Mouse (Mus musculus): Measurements from ENCODE around the gene Otulinl. TPM values are rescaled to one million over a fixed set of nuclear protein-coding genes. Genes with fewer than 3 reads are reported as not detected.

Otulinl gene
- polyA plus RNA-seq (2017; shearing (Covaris generic)), result 100 to 1,000 TPM; 270 to 279 TPM

DNA sequence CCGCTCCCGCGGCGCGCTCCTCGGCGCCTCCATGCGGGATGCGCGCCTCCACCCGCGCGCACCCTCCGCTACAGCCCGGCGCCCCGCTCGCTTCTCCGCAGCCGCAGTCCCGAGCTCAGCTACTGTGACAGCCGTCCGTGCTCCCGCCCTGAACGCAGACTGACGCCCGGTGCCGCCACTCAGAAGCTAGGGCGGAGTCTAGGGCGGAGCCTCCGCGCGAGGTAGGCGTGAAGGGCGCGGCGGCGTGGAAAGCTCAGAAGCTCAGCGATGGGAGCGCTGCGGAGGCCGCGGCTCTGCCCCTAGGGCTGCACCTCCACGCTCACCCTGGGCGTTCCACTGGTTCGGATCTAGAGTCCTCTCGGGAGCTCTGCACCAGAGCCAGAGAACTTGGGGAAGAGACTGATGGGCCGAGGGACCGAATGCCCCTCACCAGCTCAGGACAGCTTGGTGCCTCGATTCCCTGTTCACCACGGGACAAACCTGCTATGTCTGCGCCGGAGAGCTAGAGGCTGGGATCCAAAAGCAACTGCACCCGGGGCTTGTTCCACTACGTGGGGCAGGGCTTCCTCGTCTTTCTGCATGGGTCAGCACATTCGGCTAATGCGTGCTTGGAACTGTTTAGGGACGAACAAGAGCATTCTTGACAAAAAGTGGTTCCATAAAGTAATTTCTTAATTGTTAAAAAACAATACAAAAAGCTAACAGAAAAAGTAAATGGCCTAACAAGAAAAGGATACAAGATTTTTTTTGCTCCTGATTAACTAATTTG lies at the start of gene Otulinl:
Gene Otulinl, minus strand, starts transcription at position 161 of the 769 bp plus-strand sequence.

DNA sequence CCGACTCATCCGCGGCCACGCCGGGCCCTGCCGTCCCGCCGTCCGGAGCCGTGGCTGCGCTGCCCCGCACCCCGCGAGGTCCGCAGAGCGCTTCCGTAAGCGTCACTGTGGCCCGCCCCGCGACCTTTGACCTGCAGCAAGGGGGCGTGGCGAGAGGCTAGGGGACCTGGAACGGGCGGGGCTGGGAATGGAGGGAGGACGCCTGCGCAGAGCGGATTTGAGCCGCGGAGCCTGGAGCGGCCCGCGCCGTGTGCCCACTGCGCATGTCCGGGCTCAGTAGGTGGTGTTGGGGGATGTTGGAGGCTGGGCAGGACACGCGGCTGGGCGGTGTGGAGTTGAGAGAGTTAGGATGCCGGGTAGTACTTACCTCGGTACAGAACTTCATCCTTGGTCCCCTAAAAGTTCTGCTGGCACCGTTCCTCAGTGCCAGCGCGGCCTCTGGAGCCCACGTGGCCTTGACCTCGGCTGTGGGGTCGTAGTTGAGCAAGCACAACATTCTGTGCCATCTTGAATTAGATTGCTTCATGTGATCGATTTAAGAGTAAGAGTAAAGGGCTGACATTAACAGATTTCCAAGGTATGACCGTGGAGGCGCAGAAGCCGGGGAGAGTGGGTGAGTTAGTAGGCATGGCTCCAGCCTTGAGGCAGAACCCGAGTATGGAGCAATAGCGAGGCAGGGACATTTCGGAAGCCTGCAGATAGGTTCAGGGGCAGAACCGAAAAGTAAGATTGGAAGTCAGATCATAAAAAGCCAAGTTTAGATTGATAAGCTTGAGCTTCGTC lies 50.6 kb downstream of the Otulinl start, which contains the start of gene Otulin:
Gene Otulin, minus strand, starts transcription at position 93 of the 783 bp plus-strand sequence.

Other genes starting within 250 kb of the Otulinl start
- gene Ank, start 214.9 kb downstream of the Otulinl start, polyA plus RNA-seq (2017; shearing (Covaris generic)), result 10 to 100 TPM; 11.0 to 31.7 TPM
- 100 to 1,000 TPM; 111 to 117 TPM for gene Otulin, start 50.9 kb downstream of the Otulinl start, polyA plus RNA-seq (2017; shearing (Covaris generic))

All from activated CD4-positive, CD25-positive, alpha-beta regulatory T cell (primary cell).